Mouse (Mus musculus): ENCODE measurements around the gene Ngfr. TPM values are rescaled to one million over a fixed set of nuclear protein-coding genes. Genes with fewer than 3 reads are reported as not detected.
A peak's percentile ranks its signal among the peaks of the same experiment; 100 is the strongest.

Gene Ngfr
- polyA plus RNA-seq, 1 experiment from 2014 or later: 13.7 TPM

DNA sequence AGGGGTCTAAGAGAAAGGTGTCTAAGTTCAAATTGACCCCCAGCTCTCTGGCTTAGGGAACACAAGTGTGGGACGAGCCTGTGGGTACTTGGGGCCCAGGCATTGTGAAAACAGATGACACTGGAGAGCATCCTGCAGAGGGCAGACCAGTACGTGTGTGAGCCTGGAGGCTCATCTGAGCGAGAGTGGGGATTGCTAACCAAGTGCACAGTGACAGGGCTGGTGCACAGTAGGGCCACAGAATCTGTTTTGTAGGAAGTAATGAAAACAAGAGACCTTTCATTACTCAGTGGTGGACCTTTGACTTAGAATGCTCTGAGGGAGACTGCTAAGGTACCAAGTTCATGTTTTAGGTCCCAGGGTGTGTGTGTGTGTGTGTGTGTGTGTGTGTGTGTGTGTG is 67.5 kb downstream of the Ngfr start:
- no peaks in the 10 kb centered on the region for H3K9me3 ChIP-seq (replicated peaks; ENCODE audit: control insufficient read depth, low read length)
- ATAC-seq (replicated peaks; ENCODE audit: insufficient number of reproducible peaks, low FRiP score, low TSS enrichment, low read depth): no peak

DNA sequence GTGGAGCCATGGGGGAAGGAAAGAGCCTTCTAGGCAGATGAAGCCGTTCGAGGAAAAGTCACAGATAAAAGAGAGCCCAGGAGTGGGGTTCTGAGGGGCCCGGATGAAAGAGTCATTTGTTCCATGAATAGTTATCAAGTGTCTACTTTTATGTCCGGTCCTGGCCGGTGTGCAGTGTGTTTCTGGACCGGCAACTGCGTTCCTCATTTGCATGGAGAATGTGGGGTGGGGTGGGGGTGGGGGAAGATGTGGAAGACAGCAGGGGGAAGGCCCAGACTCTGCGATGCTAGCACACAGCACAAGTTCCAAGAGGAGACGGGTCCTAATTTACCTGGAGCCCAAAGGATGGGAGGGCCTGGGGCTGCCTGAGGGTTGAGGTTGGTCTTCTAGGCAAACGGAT is 68.2 kb downstream of the Ngfr start:
- H3K9me3 ChIP-seq (replicated peaks; ENCODE audit: control insufficient read depth, low read length): no peaks in the 10 kb centered on the region
- H3K9ac ChIP-seq (replicated peaks; ENCODE audit: low read length): no peak overlapping the region
- no peak for DNase-seq (ENCODE audit: low spot score)
- H3K27me3 ChIP-seq (ENCODE audit: control insufficient read depth, insufficient read depth, low read length): peaks cover 2% of the 10 kb centered on the region
- H3K4me3 ChIP-seq (ENCODE audit: low read depth, low read length): no peak overlapping the region
- WGBS: 58% methylated on average over 10 of the region's 10 CpGs
- no peaks in the 10 kb centered on the region for H3K36me3 ChIP-seq (replicated peaks; ENCODE audit: control insufficient read depth, insufficient read depth, low read depth, low read length)
- ATAC-seq (replicated peaks; ENCODE audit: insufficient number of reproducible peaks, low FRiP score, low TSS enrichment, low read depth): no peak
- H3K4me1 ChIP-seq (ENCODE audit: control insufficient read depth, insufficient read depth, low read length): peaks cover 14% of the 10 kb centered on the region
- H3K27ac ChIP-seq (replicated peaks; ENCODE audit: low read depth, low read length): no peak overlapping the region
- no peak overlapping the region for H3K4me2 ChIP-seq (ENCODE audit: low read depth, low read length)

More for the DNA sequence above, 67.5 kb downstream of the Ngfr start:
- Histone ChIP-seq H3K27me3 (ENCODE audit: control insufficient read depth, insufficient read depth, low read length) (no peaks in the 10 kb centered on the region), H3K4me2 (ENCODE audit: low read depth, low read length) (no peak overlapping the region), H3K4me1 (ENCODE audit: control insufficient read depth, insufficient read depth, low read length) (peaks cover 14% of the 10 kb centered on the region), H3K9ac (replicated peaks; ENCODE audit: low read length) (peak overlapping the region; percentile 25), H3K36me3 (replicated peaks; ENCODE audit: control insufficient read depth, insufficient read depth, low read depth, low read length) (no peaks in the 10 kb centered on the region), H3K4me3 (ENCODE audit: low read depth, low read length) (no peak overlapping the region), H3K27ac (replicated peaks; ENCODE audit: low read depth, low read length) (no peak overlapping the region)
- DNase-seq (ENCODE audit: low spot score): no peak
- 53% methylated on average over 3 of the region's 3 CpGs for WGBS

Other genes starting within 250 kb of the Ngfr start
- gene Slc35b1, start 203.0 kb downstream of the Ngfr start, polyA plus RNA-seq (2014; fragmentation: Nextera tagmentation; extraction: Ambion mirVana): 125 and 134 TPM in 2 replicates
- gene Spop, start 173.7 kb downstream of the Ngfr start, polyA plus RNA-seq (2014; fragmentation: Nextera tagmentation; extraction: Ambion mirVana): 95.3 and 100 TPM in 2 replicates
- gene Nxph3, start 73.2 kb downstream of the Ngfr start, polyA plus RNA-seq (2014; fragmentation: Nextera tagmentation; extraction: Ambion mirVana): 0.61 and 0.98 TPM in 2 replicates
- 244 and 253 TPM in 2 replicates for gene Phb, start 79.2 kb upstream of the Ngfr start, polyA plus RNA-seq (2014; fragmentation: Nextera tagmentation; extraction: Ambion mirVana)
- 10.6 and 12.8 TPM in 2 replicates for gene Zfp652, start 124.9 kb upstream of the Ngfr start, polyA plus RNA-seq (2014; fragmentation: Nextera tagmentation; extraction: Ambion mirVana)
- gene B130006D01Rik, start 135.9 kb upstream of the Ngfr start, polyA plus RNA-seq (2014; fragmentation: Nextera tagmentation; extraction: Ambion mirVana): 0.67 and 1.3 TPM in 2 replicates
- not detected in 2 replicates for gene Phospho1, start 236.8 kb upstream of the Ngfr start, polyA plus RNA-seq (2014; fragmentation: Nextera tagmentation; extraction: Ambion mirVana)
- gene Gngt2, start 249.5 kb upstream of the Ngfr start, polyA plus RNA-seq (2014; fragmentation: Nextera tagmentation; extraction: Ambion mirVana): 7.8 and 9.2 TPM in 2 replicates

Measured in embryonic facial prominence, embryonic 11.5 days (tissue).